Mouse (Mus musculus) CD4-positive, CD25-positive, alpha-beta regulatory T cell, adult 2 months (primary cell): ENCODE data around the gene Qsox1.

ENCODE experiments used
- DNase-seq: peaks from one replicate; pipeline ENCODE4 v3.0.0-alpha.2; 2012; ENCODE audit warnings: low read depth, low spot score

Qsox1 gene

DNA sequence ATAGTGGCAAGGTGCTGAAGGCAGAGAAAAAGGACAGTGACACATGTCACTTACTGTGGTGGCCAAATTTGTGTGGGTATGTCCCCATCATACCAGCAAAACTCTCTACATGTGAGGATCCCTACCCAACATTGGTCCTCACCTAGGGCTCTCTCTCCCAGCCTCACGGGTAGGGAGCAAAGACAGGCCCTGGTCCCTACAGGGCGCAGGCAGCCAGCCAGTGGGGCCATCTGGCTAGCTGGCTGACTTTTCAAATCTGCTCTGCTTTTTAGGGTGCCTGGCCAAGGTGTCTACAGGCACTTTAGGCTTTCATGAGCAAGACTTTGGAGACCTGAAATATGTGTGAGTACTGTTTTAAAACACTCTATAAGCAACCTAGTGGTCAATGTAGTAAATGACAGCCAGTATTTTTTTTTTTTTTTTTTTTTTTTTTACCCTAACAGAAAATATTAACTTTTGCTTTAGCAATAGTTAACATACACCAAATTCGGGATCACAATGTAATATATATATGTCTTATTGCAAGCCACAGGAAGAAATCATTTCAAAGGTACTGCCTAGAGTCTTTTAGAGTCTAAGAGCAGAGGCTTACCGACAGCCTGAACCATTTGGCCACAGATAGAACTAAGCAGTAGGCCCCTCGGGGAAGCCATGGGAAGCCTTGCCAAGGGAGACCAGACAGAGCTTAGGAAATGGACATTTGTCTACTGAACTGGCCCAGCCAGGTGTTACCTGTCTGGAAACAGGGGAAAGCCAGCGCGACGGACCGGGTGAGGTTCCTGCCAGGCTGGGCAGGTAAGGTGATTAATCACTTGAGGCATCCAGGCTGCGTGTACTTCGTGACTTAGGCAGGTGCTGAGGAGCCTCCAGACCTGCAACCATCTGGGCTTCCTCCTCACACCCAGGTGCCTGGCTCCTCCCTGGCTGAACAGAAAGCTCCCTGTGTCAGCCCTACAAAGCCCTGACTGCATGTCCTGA is 11.4 kb downstream of the Qsox1 start:
- no peak for DNase-seq

DNA sequence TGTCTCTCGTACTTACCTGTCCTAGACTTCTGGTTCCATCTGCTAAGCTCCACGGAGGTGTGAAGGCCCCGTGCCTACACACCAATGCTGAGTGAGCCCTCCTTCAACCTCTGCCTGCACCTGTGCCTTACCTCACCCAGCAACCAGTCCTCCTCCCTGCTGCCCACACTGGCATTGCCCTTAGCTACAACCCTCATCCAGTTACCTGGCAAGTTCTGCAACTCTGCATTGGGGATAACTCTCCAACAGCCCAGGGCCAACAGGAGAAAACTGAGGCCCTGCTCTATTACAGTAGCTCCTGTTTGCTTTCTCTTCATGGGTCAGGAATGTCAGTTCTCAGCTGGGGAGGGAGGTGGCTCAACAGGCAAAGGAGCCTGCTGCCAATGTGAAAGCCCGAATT is 14.7 kb downstream of the Qsox1 start:
- no peak for DNase-seq

DNA sequence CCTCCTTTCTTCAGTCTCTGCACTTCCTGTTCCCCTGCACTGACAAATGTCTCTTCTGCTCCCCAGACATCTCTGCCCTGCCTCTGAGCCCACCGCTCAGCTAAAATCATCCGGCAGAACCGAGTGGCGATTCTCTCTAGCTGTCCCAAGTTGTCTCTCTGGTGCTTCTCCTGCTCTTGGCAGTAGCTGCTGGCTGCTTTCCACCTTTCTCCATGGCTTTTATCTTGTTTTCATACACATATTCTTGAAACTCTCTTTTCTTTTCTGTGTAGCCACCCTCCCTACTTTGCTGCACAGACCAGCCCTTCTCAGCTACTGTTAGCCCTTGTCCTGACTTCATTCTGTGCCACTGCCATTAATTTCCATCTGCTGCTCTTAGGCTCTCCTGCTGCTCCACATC is 15.3 kb downstream of the Qsox1 start:
- no peak for DNase-seq

DNA sequence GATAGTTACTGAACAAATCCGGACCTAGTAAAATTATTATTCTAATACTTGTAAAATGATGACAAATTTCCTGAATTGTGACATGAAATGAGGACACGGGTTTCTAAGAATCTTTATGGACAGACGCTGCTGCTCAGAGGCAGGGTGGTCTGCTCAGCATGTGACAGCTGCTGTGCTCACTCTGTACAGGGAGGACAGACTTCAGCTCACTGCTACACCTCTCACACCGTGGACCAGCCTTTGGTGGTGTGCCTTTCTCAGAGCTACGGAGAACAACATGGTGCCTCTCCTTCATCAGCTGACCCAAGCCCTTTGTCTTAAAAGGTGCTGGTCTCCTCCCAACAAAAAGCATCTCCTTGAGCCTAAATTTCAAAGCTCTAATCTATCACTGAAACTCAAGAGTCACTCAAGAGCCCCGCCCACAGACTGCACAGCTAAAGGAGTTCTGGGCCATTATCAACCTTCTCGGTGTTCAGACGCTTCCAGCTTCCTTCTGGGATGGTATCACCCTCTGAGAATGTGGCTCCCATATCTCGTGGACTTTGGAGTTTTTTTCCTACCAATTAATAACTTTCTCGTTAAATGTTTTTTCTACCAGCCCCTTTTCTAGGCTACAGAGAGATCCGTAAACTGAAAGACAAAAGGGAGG is 15.8 kb downstream of the Qsox1 start:
- no peak for DNase-seq

DNA sequence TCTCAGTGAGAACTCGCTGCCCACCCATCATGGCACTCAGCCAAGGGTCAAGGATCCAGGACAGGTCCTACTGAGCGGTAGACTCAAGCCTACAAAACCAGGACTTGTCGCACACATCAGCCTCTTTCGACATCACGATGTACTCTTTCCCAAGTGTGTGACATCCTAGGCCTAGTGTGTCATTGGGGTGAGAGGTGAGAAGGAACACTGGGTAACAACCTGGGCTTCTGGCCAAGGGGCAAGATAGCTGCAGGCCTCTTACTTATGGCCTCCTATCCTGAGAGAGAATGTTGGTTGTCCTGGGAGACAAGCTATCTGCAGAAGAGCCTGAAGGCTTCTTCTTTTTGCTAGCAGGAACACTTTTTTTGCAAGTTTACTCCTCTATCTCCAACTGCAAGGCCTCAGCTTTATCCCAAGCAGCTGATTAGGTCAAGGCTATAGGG is 16.9 kb downstream of the Qsox1 start:
- no peak for DNase-seq

GRCm38 (mm10) chr1:155794855-155795254 is 17.8 kb downstream of the Qsox1 start:
- no peak for DNase-seq

GRCm38 (mm10) chr1:155791919-155792318 is 20.8 kb downstream of the Qsox1 start:
- DNase-seq = no peak

DNA sequence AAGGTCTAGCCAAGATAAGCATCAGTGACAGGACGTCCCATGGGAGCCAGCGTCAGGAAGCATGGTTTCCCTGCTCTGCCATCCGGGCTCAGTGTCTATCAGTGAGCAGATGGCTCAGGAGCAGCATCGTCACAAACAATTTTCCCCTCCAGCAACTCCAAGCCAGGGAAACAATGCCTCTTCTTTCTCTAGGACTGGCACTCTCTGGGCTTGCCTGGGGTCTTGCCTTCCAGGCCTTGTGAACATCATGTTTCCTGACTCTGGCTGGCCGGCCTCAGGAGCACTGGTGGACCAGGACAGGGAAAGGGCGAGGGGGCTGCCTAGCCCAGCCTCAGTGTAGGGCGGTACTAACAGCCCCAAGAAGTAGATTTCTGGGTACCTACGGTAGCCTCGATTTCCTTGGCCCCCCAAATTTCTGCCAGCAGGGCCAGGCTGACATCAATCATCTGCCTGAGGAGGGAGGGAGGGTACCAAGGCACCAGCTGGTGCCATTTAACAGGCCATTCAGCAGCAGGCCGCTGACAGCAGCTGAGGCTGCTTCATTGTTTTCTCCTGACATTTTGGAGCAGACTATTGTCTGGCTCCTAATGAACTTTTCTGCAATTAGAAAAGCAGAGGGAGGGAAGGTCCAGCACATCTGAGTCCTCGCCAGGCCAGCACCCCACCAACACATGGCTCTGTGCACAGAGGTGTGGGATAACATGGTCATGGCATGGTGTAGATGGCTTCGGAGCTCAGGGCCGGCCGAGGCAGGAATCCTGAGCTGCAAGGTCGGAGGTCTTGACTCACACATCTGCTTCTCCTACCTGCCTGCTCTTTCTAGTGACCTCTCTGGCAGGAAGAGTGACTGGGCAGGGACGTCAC is 22.3 kb downstream of the Qsox1 start:
- no peak for DNase-seq

DNA sequence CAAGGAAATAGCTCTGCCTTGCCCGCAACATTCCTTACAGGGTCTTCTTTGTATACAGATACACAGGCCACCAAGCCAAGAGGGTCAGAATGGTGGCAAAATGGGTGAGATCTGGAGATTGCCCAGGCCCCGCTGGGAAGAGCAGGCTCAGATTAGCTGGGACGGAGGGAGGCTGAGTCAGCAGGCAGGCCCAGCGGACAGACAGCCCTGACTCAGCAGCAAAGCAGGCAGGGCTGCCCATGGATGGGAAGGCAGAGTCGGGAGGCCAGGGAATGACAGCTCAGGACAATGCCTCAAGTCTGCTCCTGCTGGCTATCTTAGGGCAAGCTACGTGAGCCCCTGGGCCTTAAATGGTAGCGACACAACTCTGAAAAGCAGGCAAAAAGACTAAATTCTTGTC is 26.8 kb downstream of the Qsox1 start:
- no peak for DNase-seq

DNA sequence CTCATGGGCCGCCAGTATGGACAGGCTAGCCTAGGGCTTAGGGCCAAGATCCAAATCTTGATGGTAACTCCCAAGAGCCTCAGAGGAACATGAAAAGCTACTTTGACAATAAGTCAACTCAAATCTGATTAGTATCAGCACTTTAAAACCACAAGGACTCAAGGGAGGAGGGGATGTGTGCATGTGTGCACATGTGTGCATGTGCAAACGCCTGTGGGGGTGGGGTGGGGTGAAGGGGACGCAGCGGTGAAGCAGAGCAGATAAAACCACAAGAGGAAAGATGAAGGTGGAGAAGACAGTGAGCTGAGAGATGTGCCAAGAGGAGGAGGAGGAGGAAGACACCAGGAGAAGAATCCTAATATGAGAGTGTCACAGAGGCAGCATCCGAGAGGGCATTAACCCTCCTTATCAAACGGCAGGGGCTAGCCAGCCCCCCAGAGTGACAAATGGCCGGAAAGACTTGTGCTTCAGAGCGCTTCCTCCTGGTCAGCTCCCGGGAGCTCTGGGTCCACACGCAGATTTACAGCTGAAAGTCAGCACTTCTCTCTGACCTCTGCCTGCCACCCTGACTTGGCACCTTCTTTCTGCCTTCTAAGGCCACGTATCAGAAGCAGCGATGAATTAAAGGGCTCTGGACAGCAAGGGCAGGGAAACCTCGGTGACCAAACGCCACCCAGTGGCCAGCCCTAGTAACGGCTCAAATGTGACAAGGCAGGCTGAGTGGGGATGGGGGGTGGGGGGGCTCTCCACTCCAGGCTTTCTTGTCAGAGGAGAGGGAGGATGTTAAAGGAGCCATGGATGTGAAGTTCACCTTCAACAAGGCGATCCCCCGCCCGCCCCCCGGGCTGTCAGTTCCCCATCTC is 28.1 kb downstream of the Qsox1 start:
- DNase-seq = peak; percentile 79

DNA sequence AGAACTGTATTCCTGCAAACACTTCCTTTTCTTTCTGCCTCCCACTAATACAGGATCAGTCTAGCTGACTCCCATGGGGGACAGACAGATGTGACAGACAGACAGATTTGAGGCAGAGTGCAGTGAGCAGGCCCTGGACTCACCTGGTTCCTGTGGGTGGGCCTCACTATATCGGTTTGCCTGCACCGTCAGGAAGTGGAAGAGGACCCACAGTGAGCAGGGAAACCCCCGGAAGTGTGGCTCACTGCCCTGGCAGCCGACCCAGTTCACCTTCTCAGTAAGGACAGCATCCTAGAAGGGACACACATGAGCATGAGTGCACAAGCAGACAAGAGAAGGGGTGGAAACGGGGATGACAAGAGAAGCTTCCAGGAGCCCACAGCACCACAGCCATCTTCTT is 30.3 kb downstream of the Qsox1 start:
- peak; percentile 61 for DNase-seq

DNA sequence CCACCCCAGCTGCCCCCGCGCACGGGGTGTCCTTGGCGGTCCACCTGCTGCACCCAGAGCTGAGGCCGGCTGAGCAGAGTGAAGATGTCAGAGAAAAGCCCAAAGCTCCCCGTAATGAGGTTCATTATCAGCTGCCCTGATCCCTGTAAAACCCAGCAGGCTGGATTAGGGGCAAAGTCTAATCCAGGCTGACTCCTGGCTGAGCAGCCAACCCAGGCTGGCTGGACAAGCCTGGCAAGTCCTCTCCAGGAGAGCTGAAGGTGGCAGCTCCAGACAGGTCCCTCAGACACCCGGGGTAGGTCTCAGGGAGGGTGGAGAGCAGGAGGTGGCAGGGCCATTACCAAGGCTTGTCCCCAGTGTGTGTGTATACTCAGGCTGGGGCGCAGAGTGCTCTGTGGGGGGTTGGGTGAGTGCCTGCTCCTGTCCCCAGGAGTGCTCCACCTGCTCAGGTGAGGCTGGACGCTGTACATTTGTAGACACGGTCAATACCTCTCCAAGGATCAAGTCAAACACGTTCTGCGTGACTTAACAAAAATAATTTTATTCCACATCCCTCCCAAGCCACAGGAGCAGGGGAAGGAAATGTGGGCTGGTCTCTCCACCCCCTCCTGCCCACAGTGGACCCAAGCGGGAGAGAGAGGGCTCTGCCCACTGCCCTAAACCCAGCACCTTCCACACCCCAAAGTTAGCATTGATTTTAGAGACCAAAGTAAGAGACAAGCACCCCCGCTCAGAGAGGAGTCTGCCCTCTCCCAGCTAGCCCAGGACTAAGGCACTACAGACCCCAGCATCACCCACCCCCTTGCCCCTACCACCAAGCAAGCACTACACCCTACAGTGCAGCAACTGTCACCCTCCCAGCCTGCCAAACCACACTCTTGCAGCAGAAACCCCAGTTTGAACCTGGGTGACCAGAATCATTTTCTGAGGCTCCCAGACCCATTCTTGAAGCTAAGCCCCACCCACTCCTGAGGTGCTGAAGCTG is 34.8 kb downstream of the Qsox1 start:
- no peak for DNase-seq

- no peak for DNase-seq
Measured at GRCm38 (mm10) chr1:155759167-155759566, 53.5 kb downstream of the Qsox1 start.

- DNase-seq = no peak
Measured at GRCm38 (mm10) chr1:155758711-155759110, 54.0 kb downstream of the Qsox1 start.

DNA sequence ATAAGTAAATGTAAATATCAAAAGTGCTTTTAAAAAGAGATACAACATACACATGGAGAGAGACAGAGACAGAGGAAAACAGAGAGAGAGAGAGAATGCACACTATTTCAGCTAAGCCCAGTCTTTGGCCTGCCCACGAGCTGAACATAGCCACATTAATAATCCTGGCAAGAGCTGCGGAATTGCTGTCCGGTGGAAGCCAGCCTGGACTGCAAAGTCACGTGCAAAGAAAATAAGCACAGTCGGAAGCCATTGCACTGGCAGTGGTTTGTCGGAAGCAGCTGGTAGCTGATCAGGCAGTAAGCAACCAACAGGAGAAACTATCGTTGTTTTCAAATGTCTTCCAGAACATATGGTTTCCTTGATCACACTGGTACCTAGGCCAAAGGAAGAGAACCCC is 55.1 kb downstream of the Qsox1 start:
- no peak for DNase-seq

DNA sequence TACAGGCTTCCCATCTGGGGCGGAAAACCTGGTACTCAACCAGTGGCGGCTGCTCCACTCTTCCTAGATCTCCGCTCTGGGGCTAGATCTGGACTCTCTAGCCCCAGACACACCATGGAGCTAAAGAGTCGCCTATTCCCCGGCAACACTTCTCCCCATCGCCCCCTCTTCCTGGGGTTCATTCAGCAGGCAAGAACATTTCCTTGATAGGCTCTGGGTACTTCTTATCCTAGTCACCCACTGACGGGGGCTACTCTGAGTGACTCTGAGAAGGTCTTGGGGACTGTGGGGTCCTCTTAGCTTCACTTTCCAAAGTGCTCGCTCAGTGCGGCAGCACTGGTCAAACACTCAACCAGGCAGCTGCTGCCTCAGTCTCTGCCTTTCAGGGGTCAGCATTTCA is 59.3 kb downstream of the Qsox1 start:
- no peak for DNase-seq

DNA sequence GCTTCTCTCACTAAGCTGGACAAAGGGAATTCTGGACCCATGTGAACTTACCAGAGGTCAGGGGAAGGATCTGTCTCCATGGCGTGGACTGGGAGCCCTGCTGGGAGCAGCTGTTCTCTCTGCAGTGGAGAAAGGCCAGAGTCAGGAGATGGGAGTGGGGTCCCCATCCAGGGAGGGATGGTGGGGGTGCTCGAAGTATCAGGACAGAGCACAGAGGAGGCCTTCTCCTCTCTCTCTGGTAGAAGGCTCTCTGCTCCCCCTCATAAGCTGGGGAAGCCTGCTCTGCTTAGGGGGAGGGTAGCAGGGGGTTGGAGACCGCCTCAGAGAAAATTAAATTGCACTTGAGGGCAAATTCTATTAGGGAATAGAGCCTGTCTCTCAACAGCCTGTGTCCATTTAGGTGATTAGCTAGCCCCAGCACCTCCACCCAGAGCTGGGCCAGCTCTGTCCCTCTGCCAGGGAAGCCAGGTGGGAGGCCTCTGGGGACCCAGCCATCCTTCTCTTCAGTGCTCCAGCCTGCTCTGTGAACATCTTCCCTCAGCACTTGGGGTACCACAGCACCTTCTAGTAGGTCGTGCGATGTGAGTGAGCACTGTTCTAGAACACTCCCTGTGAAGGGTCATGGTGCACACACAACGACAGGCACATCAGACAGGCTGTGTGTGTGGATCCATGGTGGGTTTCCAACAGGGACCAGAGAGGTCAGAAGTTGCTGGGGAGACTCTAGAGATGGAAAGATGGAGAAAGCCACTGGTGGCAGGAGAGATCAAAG is 61.0 kb downstream of the Qsox1 start, which contains the start of gene Lhx4:
TSS of gene Lhx4 (minus strand) at position 201 of the 772 bp plus-strand sequence.
- no peak for DNase-seq

DNA sequence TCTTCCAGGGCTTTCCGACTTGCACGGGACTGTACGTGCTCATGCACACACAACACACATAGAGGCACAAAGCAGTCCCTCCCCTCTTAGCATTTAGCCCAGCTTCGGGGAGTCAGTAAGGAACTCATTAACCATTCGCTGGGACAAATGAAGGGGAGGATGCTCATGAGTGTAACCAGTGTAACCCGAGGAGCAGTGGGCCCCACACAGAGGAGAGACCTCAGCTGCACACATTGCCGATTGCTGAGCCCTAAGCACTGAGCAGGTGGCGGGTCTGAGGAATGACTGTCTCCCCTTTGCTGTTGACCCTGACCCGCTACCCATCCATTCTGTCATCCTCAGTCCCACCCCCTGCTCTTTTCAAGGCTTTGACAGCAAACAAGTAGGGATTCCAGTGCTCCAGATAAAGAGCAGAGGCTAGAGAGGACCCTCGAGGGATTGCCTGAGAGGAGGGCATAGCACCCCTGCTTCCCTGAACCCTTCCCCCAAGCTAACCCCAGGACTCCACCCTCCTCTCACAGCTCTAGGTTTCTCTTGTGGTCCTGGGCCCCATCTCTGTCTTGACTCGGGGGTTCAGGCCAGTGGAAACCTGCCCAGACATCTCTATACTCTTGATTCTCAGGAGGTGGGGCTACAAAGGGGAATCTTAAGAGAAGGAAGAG is 62.0 kb downstream of the Qsox1 start:
- DNase-seq = no peak
